Mouse (Mus musculus) liver (tissue): ENCODE measurements around the gene Angptl7.

Experiments used
- DNase-seq: peaks from one replicate; pipeline ENCODE4 v3.0.0-alpha.2; 2020; ENCODE audit warnings: mixed read lengths

The Angptl7 gene

GRCm38 (mm10) chr4:148491448-148491847 lies 8.8 kb downstream of the Angptl7 start:
- DNase-seq, result no peak

- DNase-seq, result no peak
Observed at GRCm38 (mm10) chr4:148490502-148490901, 9.8 kb downstream of the Angptl7 start.

- DNase-seq, result no peak
Observed at GRCm38 (mm10) chr4:148487841-148488240, 12.4 kb downstream of the Angptl7 start.

GRCm38 (mm10) chr4:148484511-148484910 lies 15.7 kb downstream of the Angptl7 start:
- DNase-seq, result no peak

- DNase-seq, result no peak
Observed at GRCm38 (mm10) chr4:148481557-148482168, 18.6 kb downstream of the Angptl7 start.

- no peak for DNase-seq
Observed at GRCm38 (mm10) chr4:148480245-148480644, 20.0 kb downstream of the Angptl7 start.

GRCm38 (mm10) chr4:148473496-148473895 lies 26.8 kb downstream of the Angptl7 start:
- no peak for DNase-seq

- DNase-seq, result no peak
Observed at GRCm38 (mm10) chr4:148472436-148473174, 27.7 kb downstream of the Angptl7 start.

GRCm38 (mm10) chr4:148471363-148471806 lies 28.9 kb downstream of the Angptl7 start:
- no peak for DNase-seq

- DNase-seq, result no peak
Observed at GRCm38 (mm10) chr4:148469487-148470252, 30.6 kb downstream of the Angptl7 start.

GRCm38 (mm10) chr4:148468396-148468795 lies 31.9 kb downstream of the Angptl7 start:
- no peak for DNase-seq

GRCm38 (mm10) chr4:148466511-148467079 lies 33.7 kb downstream of the Angptl7 start:
- no peak for DNase-seq

GRCm38 (mm10) chr4:148464869-148465268 lies 35.4 kb downstream of the Angptl7 start:
- DNase-seq, result no peak

GRCm38 (mm10) chr4:148464301-148464700 lies 36.0 kb downstream of the Angptl7 start:
- no peak for DNase-seq

GRCm38 (mm10) chr4:148463208-148463960 lies 36.9 kb downstream of the Angptl7 start:
- DNase-seq, result no peak

- no peak for DNase-seq
Observed at GRCm38 (mm10) chr4:148462717-148463116, 37.5 kb downstream of the Angptl7 start.

GRCm38 (mm10) chr4:148461772-148462171 lies 38.5 kb downstream of the Angptl7 start:
- DNase-seq, result no peak

GRCm38 (mm10) chr4:148460656-148461284 lies 39.5 kb downstream of the Angptl7 start:
- no peak for DNase-seq

- DNase-seq, result no peak
Observed at GRCm38 (mm10) chr4:148455477-148456025, 44.7 kb downstream of the Angptl7 start.

GRCm38 (mm10) chr4:148453707-148454106 lies 46.6 kb downstream of the Angptl7 start:
- no peak for DNase-seq

GRCm38 (mm10) chr4:148448853-148449245 lies 51.4 kb downstream of the Angptl7 start:
- DNase-seq, result peak; percentile 49
